Mouse (Mus musculus) monocyte, adult 5-6 weeks (primary cell): ENCODE results near the gene Myadm. TPM values are rescaled to one million over a fixed set of nuclear protein-coding genes. Genes with fewer than 3 reads are reported as not detected.
A peak's percentile ranks its signal among the peaks of the same experiment; 100 is the strongest.

Source experiments
- ATAC-seq: fragments of 153-309, 156-312 bp; replicated peaks from 2 replicates; pipeline ENCODE4 v1.8.0; 2017; ENCODE audit warnings: mild to moderate bottlenecking; ENCODE audit not compliant: low TSS enrichment, insufficient number of reproducible peaks, severe bottlenecking, poor library complexity, low FRiP score
- total RNA-seq: library from RNA; stranded (forward); fragments of 200-1000, 200-491, 200-594 nt; gene quantifications from 3 replicates; pipeline ENCODE4 v1.2.3, GENCODE M21; 2017

The Myadm gene
- total RNA-seq, 1 experiment from 2014 or later, result 60.3 TPM

DNA sequence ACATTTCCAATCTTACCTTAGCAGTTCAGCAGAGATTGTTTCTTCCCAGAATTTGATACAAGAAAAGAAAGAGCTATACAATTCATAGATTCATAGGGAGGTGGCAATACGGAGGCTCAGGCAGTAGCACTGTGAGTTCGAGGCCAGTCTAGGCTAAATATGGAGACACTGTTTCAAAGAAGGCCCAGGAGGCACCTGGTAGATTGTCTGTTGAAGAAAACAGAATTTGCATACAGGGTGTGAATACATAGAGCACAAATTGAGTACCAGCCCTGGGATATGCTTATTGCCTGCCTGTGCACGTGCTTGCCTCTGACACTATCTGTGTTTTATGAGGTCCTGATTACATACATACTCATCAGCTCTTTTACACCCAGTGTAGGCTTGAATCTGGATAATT, 17.5 kb downstream of the Myadm start:
- no peak for ATAC-seq

DNA sequence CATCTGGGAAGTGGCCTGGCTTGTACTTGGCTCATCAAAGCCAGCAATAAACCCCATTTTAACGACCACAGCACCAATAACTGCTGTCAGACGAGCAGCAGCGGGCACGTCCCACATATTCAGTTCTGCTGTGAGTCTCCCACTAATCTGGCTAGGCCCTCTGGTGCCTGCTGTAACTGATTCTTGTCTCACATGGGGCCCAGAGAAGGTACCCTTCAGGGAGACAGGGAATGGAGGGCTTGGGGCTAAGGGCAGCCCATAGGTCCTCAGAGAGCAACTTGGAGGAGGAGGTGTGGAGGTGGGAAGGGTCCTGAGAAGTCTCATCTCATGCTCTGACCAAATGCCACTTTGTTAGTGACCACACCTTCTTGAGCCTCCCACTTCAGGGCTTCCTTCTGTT, 19.8 kb downstream of the Myadm start:
- no peak for ATAC-seq

GRCm38 (mm10) chr7:3310233-3310632, 21.4 kb downstream of the Myadm start:
- ATAC-seq, result no peak

DNA sequence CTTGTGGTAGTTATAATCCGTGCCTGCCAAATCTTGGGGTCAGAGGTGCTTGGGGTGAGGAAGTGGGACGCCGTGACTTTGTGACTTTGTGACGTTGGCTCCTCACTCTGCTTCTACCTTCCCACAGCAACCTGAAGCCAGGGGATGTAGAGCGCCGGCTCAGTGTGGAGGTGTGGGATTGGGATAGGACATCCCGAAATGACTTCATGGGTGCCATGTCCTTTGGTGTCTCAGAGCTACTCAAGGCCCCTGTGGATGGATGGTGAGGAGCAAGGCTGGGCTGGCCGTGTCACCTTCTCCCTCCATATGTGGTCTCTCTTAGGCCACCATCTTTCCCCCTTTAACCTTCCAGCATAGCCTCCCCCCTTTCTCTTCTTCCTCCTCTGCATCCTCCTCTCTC, 24.7 kb downstream of the Myadm start:
- no peak for ATAC-seq

DNA sequence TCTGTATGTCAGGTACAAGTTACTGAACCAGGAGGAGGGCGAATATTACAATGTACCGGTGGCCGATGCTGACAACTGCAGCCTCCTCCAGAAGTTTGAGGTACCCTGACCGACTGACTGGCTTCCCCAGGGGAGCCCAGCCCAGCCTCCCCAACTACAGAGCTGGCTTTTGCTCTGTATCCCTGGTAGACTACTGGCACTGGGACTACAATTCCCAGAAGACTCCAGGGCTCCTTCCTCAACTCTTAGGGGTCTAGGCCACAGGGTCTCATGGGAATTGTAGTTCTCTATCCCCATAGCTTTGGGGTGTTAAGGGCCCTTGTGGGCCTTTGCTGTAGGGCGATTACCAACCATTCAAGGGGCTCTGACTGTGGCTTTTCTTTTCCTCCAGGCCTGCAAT, 25.2 kb downstream of the Myadm start:
- ATAC-seq, result no peak

GRCm38 (mm10) chr7:3317704-3318103, 28.8 kb downstream of the Myadm start:
- no peak for ATAC-seq

DNA sequence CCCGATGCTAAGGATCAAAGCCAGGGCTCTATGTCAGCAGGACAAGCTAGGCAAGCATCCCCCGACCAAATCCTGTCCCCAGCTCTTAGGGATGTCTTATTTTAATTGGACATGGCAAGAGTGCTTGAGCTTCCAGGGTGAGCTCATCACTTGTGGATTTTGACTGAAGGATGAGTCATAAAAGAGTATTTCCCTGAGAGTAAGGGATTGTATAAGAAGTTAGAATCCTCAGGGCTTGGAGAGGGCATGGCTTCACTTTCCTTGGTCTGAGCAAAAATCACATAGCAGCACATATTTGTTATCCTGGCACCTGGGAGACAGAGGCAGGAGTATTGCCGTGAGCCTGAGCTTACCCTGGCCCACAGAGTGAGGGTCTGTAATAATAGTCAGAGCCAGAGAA, 32.0 kb downstream of the Myadm start:
- ATAC-seq, result no peak

- ATAC-seq, result no peak
Measured at GRCm38 (mm10) chr7:3323826-3324225, 34.9 kb downstream of the Myadm start.

GRCm38 (mm10) chr7:3327961-3328360, 39.1 kb downstream of the Myadm start:
- ATAC-seq, result no peak

DNA sequence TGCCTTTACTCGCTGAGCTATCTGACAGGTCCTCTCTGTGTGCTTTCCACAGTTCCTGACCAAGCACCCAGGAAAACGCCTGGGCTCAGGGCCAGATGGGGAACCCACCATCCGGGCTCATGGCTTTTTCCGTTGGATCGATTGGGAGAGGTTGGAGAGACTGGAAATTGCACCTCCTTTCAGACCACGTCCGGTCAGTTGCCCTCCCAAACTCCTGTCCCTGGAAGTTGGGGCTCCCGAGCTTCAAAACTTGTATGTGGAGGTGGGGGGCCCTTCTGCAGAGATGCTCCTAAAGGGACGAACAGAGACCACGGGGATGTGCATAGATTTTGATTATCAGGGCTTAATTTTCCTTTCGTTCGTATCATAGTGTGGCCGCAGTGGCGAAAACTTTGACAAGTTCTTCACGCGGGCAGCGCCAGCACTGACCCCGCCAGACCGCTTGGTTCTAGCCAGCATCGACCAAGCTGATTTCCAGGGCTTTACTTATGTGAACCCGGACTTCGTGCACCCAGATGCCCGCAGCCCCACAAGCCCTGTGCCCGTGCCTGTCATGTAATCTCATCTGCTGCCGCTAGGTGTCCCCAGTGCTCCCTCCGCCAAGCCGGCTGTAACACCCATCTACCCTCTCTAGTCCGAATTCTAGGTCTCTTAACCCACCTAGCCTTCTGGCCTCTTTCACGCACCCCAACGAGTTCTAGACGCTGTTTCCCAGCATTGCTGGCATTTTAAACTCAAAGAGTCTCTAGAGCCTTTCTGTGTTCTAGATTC, 41.1 kb downstream of the Myadm start:
- peak; percentile 87 for ATAC-seq

DNA sequence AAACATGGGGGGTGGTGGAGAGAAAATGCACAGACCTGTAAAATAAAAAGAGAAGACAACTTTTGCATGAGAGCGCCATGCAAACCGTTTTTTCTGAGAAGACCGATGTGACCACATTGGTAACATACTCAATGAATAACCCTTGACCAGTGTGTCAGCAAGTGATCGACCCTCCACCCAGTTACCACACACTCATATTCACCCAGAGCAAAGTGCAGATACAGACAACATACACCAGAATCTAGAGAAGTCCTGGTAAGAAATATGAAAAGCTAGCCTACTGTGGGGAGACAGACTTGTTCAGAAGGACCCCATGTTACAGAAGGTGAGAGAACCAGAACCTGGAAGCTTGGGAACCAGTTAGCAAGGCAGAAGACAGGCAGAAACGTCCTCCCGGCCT, 42.3 kb downstream of the Myadm start:
- ATAC-seq, result no peak

GRCm38 (mm10) chr7:3331581-3332223, 42.8 kb downstream of the Myadm start:
- no peak for ATAC-seq

DNA sequence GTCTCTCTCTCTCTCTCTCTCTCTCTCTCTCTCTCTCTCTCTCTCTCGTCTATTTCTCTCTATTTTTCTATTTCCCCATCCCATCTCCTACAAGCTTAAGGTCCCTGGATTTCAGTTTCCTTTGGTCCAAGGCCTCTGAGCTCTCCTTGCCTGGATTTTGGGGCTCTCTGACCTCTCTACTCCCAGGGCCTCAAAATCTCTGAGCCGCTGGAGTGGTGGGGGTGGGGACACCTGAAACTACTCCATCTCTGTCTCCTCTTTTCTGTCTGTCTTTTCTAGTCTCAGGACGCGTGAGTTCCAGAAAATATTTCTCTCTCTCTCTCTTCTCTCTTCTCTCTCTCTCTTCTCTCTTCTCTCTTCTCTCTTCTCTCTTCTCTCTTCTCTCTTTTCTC, 43.3 kb downstream of the Myadm start:
- no peak for ATAC-seq

DNA sequence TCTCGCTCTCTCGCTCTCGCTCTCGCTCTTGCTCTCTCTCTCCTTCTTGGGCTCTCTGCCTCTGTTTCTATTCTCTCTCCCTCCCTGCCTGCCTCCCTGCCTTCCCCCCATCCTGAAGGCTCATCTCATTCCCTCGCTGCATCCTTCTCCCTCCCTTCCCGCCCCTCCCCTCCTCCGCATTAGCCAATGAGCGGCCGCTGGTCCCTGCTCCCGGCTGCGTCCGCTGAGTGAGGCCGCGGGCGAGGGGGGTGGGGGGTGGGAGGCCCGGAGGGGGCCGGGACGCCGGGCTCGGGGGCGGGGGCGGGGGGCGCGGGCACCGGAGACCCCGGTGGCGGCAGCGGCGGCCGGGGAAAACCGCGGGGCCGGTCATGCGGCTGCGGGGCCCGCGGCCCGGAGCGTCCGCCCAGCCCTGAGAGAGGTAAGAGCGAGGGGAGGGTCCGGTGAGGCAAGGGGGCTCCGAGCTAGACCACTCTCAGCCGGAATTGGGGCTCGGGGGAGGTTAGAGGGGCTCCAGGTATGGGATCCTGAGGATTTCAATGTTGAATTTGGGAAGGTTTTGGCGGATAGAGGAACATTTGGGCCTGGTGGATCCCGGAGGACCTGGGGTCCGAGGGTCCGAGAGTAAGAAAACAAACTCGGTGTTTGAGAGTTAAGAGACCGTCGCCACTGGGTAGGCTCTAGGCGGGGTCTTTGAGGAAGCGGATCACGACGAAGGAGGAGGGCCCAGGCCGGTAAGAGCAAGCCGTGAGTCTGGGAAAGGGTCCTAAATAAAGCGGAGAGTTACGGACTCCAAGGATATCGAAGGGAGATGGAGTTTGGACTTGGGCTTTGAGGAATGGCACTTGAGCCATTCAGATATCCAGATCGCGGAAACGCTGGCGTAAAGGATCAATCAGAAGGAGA, 44.0 kb downstream of the Myadm start, which contains the start of gene Cacng7:
Gene Cacng7 (plus strand): TSS at position 337 of the 903 bp plus-strand sequence.
- ATAC-seq, result no peak

DNA sequence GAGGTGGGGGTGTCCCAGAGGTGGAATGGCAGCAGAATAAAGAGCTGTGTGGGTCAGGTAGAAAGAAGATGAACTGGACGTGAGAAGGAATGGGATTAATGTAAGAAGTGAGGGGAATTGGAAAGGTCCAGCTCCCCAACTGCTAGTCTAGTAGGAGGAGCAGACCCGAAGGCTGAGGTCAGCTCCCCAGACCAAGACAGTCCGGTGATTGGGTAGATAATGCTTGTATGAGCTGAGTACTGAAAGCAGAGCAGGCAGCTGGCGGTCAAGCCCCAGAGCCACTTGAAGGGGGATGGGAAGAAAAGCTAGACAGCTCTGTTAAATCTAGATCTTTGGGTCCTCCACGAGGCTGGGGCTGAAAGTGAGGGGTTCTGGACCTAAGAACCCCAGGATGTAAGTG, 44.7 kb downstream of the Myadm start:
- ATAC-seq, result no peak

- ATAC-seq, result no peak
Measured at GRCm38 (mm10) chr7:3336412-3336811, 47.5 kb downstream of the Myadm start.

DNA sequence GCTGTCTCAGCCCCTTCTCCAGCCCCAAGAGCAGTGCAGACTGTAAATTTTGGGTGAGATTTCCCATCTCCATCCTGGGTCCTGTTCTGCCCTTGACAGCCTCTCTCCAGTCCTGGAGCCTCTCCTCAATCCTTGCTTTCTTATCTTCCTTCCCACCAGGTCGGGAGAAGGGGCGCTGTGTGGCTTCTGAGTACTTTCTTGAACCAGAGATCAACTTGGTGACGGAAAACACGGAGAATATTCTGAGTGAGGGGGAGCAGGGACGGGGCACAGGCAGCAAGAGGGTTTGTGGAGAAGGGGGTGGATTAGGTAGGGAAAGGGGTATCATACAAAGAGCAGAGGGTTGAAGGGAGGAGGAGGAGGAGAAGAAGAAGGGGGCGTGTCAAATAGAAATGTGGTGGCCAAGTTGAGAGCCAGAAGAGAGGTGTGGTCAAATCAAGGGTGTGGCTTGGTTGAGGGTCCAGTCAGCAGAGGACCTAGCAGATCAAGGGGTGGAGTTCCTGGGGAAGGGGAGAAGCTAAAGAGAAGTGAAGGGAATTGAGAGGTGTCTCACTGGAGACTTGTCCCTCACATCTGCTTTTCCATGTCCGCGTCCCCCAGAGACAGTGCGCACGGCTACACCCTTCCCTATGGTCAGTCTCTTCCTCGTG, 49.5 kb downstream of the Myadm start:
- no peak for ATAC-seq

DNA sequence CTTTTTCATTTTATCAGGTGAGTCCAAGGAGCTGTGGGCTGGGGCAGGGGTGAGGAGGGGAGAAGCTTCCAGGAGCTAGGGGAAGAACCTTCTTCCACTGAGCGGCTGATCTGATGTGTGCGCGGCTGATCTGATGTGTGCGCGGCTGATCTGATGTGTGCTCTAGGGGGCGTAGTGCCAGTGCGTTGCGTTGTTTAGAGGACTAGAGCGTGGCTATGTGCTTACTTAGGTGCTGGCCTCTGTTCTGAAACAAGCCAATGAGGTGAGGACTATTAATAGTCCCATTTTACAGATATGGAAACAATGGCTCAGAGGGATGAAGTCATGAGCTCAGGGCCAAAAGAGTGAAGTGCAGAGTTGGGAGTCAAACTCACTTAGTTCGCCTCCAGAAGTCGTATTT, 50.1 kb downstream of the Myadm start:
- no peak for ATAC-seq

- no peak for ATAC-seq
Measured at GRCm38 (mm10) chr7:3343861-3344260, 55.0 kb downstream of the Myadm start.
